Mouse (Mus musculus): ENCODE measurements around the gene Kcnip4.

The Kcnip4 gene

DNA sequence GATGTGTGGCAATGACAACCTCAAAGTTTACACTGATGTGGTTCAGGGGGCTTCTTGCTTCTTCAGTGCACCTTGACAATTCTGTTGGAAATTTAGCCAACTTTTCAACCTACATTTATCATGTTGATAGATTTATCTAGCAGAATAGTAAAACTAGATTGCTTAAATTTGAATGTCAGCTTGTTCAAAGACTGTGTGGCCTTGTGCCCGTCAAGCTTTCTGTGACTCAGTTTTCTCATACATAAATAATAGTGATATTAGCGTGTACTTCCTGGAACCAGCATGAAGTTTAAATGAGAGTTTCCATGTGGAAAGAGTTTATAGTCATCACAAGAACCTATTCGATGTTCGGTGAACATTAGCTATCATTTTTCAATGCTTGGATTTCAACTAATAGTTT lies 1112.4 kb downstream of the Kcnip4 start:
- no peak for DNase-seq (ENCODE audit: low read depth, low spot score)

DNA sequence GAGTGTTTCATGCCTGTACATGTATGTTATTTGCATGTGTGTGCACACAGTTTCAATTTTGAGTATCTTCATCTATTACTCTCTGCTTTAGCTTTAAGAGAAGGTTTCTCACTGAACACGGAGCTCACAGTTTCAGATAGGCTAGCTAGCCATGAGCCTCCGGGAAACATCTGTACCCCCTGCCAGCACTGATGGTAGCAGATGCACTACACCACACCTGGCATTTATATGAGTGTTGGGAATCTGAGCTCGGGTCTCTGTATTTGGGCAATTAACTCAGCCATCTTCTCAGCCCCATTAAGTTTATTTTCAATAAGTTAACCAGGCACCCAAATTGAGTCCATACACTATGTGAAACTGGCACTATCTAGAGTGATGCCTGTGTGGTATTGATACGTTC lies 1113.2 kb downstream of the Kcnip4 start:
- DNase-seq (ENCODE audit: low read depth, low spot score), result no peak

DNA sequence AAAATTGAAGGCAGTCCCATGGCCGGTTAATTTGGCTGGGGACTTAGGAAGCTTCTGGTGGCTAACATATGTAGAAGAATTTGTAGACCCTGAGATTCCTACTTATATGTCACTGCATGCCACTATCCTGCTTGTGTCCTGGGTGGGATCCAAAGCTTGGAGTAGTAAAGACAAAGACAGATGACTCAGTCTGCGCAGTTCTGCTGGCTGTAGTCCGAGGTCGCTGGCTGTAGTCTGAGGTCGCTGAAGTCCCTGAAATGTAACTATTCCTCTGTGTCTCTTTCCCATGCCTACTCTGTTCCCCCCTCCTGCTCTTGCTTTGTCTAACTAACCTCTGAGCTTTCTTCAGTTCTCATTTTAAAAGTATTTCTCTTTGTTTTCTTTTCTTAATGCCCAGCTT lies 1114.4 kb downstream of the Kcnip4 start:
- DNase-seq (ENCODE audit: low read depth, low spot score), result no peak

DNA sequence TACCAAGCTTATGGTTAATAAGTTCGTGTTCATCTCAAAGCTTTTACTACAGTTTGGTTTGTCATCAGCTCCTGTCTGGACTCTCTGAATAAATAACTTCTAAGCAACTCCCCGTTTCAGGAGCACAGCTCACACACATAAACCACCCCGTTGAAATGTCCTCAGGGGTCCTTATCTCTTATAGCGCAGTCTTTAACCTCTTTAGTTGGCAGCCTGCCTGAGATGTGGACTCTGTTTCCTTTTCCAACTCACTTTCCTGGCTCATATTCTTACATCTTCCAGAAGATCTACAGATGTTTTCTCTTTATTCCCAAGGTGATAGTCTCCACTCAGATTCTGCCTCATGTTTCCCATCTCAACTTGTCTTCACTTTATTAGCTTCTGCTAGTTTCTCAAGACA lies 1116.4 kb downstream of the Kcnip4 start:
- no peak for DNase-seq (ENCODE audit: low read depth, low spot score)

DNA sequence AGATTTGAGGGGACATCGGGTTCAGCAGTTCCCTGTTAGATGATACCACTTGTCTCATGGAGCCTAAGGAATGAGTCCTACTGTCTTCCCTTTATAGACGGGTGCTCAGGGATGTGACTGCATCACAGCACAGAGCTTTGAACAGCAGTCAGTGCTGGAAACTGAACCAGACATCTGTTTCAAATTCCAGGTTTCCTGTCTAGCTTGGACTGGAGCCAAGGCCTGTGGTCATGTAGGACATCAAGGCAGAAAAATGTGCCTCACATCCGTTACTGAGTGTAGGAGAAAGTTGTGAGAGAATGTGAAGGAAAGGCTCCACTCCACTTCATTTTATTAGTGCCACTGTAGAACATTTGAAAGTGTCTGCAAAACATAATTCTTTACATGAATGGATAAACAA lies 1122.2 kb downstream of the Kcnip4 start:
- DNase-seq (ENCODE audit: low read depth, low spot score), result no peak

DNA sequence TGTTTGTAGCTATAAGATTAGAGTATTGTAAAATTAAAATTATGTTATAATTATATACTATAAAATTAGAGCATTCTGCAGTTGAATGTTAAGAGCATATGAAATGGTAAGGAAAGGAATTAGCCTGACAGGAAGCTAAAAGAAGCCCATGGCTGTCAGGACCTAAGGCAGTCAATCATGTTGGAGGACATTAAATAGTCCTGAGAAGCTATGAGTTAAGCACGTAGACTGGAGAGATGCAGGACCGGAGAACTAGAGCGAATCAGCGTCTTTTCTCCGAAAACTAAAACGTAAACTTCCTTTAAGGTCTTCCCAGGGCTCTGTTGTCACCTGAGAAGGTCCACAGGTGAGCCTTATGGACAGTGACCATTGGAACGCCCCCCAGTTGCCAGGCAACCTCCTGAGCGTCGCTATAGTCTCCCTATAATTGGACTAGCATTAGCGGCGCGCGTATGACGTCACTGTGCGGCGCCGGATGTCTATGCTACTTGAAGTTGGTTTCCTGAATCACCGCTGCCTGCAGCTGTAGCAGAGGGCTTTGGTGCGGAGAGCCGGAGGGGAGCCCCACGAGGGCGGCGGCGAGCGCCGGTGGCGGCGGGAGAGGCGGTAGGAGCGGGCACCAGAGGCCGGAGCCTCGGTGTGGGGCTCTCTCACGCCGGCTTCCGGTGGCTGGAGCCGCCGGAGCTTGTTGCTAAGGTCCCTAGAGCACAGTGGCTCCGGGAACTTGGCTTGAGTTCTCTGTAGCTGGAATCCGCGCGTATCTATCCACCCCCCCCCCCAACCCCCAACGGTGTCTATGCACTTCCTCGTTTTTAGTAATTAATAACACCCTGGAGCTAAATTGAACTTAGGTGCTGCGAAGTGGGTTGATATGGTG lies 1152.6 kb downstream of the Kcnip4 start:
- DNase-seq (ENCODE audit: low read depth, low spot score), result peak; percentile 95

DNA sequence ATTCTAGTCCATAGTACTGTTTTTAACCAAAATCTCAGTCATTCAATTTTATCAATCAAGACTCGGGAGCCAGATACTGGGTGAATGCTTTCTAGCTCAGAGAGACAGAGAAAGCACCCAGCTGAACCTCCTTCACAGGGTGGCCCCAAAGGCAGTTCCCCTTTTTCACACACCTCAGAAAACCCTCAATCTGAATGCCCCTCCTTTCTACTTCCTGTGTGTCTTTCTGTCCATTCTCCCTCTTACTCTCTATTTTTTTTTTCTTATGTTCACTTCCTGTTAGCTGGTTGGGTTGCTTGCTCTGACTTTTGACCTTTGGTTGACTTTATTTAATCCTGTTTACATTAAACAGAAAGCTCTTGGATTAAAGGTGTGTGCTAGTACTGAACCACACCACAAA lies 1175.4 kb downstream of the Kcnip4 start:
- DNase-seq (ENCODE audit: low read depth, low spot score), result no peak

DNA sequence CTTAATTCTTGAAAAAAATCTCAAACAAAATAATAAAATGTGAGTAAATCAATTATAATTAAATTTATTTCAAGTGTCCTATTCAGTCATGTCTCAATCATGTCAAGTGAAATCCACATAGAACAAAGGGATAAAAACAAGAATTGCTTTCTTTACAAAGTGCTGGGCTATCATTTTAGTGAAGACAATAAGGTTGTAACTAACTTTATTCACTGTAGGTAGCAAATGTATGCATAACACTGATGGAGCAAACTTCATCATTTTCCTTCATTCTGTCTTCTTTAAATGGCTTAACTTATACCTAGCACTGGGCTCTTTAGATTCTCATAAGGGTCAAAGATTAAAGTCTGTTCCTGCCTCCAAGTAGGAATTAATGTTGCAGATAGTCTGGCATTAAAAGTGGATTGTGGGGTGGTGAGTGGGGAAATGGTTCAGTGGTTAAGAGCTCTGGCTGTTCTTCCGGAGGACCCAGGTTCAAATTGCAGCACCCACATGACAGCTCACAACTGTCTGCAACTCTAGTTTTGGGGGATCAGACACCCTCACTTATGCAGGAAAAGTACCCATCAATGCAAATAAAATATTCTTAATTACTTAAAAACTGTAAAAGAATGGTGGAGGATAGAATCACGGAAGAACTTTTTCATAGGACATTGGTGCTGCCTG lies 1178.6 kb downstream of the Kcnip4 start:
- DNase-seq (ENCODE audit: low read depth, low spot score), result no peak

DNA sequence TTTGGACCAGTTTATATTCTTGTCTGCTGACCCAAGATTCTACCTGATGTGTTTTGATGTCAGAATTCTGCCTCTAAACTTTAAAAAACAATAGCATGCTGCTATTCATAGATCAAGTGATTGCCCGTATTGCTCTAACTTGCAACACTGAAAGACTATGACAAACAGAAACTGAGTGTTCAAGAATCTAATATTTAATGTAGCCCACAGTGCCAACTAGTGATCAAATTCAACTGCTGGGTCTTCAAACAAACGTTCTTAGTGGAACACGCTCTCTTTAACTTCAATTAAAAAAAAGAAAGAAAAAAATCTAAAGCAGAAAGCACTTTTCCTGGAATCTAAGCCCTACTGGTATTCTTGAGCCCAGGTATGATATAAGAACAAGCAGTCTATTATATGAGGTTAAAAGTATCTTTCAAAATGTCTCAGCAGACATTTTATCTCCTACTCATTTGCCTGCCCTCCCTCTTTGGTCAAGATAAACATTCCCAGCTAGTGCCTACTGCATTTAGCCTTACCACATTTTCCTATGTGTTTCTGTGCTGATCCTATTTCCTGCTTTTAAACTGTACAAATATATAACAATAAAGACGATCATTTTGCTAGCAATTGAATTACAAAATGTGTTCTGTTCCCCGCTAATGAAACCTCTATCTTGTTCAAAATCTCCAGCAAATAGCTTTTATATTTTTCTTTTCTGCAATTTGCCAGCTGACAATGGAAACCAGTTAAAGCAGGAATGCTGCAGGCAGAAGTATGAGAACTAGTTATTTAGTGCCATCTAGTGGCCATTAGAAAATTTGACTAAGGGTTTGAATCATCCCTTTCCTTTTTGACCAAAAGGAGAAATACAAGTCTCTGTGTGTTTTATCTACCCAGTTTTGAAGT lies 1179.4 kb downstream of the Kcnip4 start:
- peak; percentile 25 for DNase-seq (ENCODE audit: low read depth, low spot score)

DNA sequence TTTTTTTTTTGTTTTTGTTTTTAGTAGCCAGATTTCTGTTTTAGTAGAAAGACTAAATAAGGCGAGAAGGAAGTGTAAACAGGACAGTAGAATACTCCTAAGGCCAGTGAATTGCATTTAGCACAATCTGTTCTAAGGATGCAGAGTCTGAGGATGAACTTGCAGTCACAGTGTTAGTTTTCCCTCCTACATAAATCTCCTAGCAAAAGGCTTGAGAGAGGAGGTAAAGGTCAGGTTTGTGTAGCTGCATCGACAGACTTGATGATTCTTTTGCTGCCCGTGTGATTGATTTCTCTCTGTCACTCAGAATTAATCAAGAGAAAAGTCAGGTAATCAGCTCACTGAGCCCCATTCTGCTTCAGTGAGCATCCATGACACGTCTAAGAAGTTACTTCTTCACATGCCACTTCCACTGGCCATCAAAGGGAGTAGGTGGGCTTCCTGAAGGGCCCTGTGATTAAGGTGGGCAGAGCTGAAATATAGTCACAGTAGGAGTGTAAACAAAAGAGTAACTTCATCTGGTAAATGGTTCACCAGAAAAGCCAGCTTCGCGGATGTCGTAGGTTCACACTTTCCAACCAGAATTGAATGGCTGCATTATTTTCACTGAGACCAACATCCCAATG lies 1183.8 kb downstream of the Kcnip4 start:
- no peak for DNase-seq (ENCODE audit: low read depth, low spot score)
